Mouse (Mus musculus) lung, adult 2 months (tissue): ENCODE measurements around the gene Hoxb2.

Experiments
- CTCF ChIP-seq: fragments of 200-500 bp; IDR thresholded peaks from 2 replicates; pipeline ENCODE4 v1.5.1; 2011; ENCODE audit warnings: mild to moderate bottlenecking, low read length, control low read depth; ENCODE audit not compliant: insufficient read depth
- POLR2A ChIP-seq: fragments of 200-500 bp; IDR thresholded peaks from 2 replicates; pipeline ENCODE4 v1.6.1; 2011; ENCODE audit warnings: low read depth, mild to moderate bottlenecking, control low read depth, low read length, borderline replicate concordance; ENCODE audit errors: extremely low read depth

DNA sequence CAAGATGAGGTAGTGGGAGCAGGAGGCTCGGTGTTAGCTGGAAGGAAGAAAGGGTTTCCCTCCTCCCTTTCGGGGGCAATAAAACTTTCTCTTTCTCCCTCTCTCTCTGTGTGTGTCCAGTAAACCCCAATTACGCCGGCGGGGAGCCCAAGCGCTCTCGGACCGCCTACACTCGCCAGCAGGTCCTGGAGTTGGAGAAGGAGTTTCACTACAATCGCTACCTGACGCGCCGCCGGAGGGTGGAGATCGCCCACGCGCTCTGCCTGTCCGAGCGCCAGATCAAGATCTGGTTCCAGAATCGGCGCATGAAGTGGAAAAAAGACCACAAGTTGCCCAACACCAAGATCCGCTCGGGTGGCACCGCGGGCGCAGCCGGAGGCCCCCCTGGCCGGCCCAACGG is 30.4 kb upstream of the Hoxb2 start:
- TF ChIP-seq CTCF (no peak), POLR2A (no peak)
